Mouse (Mus musculus): ENCODE measurements around the gene Stc2.

The Stc2 gene

GRCm38 (mm10) chr11:31366827-31367226 is 3.0 kb downstream of the Stc2 start:
- in situ Hi-C loops (cut with MboI; ENCODE audit: unreplicated experiment in 2 of 2): no loop called here

GRCm38 (mm10) chr11:31366421-31366820 is 3.5 kb downstream of the Stc2 start:
- in situ Hi-C loops (cut with MboI; ENCODE audit: unreplicated experiment in 2 of 2): no loop called here

- in situ Hi-C loops (cut with MboI; ENCODE audit: unreplicated experiment in 2 of 2): no loop called here
Measured at GRCm38 (mm10) chr11:31365981-31366380, 3.9 kb downstream of the Stc2 start.

GRCm38 (mm10) chr11:31365280-31365679 is 4.6 kb downstream of the Stc2 start:
- in situ Hi-C loops (cut with MboI; ENCODE audit: unreplicated experiment in 2 of 2): no loop called here

GRCm38 (mm10) chr11:31362856-31363255 is 7.0 kb downstream of the Stc2 start:
- in situ Hi-C loops (cut with MboI; ENCODE audit: unreplicated experiment in 2 of 2): no loop called here

GRCm38 (mm10) chr11:31362330-31362729 is 7.5 kb downstream of the Stc2 start:
- in situ Hi-C loops (cut with MboI; ENCODE audit: unreplicated experiment in 2 of 2): no loop called here

GRCm38 (mm10) chr11:31361047-31361446 is 8.8 kb downstream of the Stc2 start:
- in situ Hi-C loops (cut with MboI; ENCODE audit: unreplicated experiment in 2 of 2): no loop called here

- in situ Hi-C loops (cut with MboI; ENCODE audit: unreplicated experiment in 2 of 2): no loop called here
Measured at GRCm38 (mm10) chr11:31359283-31359902, 10.5 kb downstream of the Stc2 start.

- in situ Hi-C loops (cut with MboI; ENCODE audit: unreplicated experiment in 2 of 2): no loop called here
Measured at GRCm38 (mm10) chr11:31358453-31358852, 11.4 kb downstream of the Stc2 start.

GRCm38 (mm10) chr11:31356866-31357265 is 13.0 kb downstream of the Stc2 start:
- in situ Hi-C loops (cut with MboI; ENCODE audit: unreplicated experiment in 2 of 2): no loop called here

- in situ Hi-C loops (cut with MboI; ENCODE audit: unreplicated experiment in 2 of 2): no loop called here
Measured at GRCm38 (mm10) chr11:31355737-31356136, 14.1 kb downstream of the Stc2 start.

- in situ Hi-C loops (cut with MboI; ENCODE audit: unreplicated experiment in 2 of 2): no loop called here
Measured at GRCm38 (mm10) chr11:31354514-31354913, 15.4 kb downstream of the Stc2 start.

Data from v-Abl transformed pro-B cells (cell line).